Mouse (Mus musculus) lung, adult 2 months (tissue): ENCODE measurements around the gene Prpsap2. TPM values are rescaled to one million over a fixed set of nuclear protein-coding genes. Genes with fewer than 3 reads are reported as not detected.

Source experiments
- DNase-seq: peaks from one replicate; pipeline ENCODE4 v3.0.0; 2022
- H3K4me1 ChIP-seq: fragments of 200-500 bp; 2 replicates; pipeline ENCODE4 v1.6.1; 2011; ENCODE audit warnings: low read length; ENCODE audit not compliant: control insufficient read depth, insufficient read depth
- H3K4me3 ChIP-seq: fragments of 200-500 bp; replicated peaks from 2 replicates; pipeline ENCODE3; 2011; ENCODE audit warnings: low read depth, mild to moderate bottlenecking, control low read depth, low read length; ENCODE audit errors: extremely low read depth
- CTCF ChIP-seq: fragments of 200-500 bp; IDR thresholded peaks from 2 replicates; pipeline ENCODE4 v1.5.1; 2011; ENCODE audit warnings: mild to moderate bottlenecking, low read length, control low read depth; ENCODE audit not compliant: insufficient read depth
- POLR2A ChIP-seq: fragments of 200-500 bp; IDR thresholded peaks from 2 replicates; pipeline ENCODE4 v1.6.1; 2011; ENCODE audit warnings: low read depth, mild to moderate bottlenecking, control low read depth, low read length, borderline replicate concordance; ENCODE audit errors: extremely low read depth
- WGBS: fragments of 180-500 bp; shearing (Covaris S2); methylation state at CpG from one replicate; pipeline ENCODE4 v1.1.7; 2018; 5-methylcytosine and 5-hydroxymethylcytosine counted together
- polyA plus RNA-seq: library from polyadenylated mRNA; depleted of rRNA; stranded (reverse); fragments of >200 nt; gene quantifications from 2 replicates; pipeline ENCODE4 v1.2.3, GENCODE M21; 2012; rRNA removed

Prpsap2 gene
- polyA plus RNA-seq, 1 experiment: 14.2 TPM

DNA sequence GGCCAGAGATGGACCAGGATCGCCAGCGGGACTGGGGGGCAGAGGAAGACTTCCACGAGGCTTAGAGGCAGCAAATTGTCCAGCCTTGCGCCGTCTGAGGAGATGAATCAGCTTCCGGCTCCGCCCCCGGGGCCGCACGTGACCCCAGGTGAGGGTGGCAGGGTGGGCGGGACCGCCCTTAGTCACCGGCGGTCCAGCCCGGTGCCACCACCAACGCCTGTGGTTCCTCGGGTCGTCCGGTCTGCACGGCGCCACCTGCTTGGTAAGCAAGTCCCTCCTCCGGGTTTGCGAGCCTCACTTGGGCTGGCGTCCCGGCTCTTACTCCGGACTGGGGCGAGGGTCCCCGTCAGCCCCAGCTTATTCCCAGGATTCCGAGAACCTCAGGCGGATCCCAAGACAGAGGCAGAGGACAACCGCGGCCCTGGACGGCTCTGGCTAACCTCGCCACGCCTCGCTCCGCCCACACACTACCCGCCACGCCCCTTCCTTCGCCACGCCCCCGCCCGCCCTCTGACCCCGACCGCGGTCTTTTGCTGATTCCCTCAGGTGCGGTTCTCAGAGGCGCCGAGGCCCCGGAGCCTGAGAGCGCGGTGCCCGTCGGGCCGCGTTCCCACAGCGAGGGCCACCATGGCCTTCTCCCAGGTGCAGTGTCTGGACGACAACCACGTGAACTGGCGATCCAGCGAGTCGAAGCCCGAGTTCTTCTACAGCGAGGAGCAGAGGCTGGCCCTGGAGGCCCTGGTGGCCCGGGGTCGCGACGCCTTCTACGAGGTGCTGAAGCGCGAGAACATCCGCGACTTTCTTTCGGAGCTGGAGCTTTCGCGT, 77.8 kb downstream of the Prpsap2 start, which contains the start of gene Fam83g:
Fam83g (plus strand) TSS at position 185 of the 825 bp plus-strand sequence.
- Histone ChIP-seq H3K4me1 (peaks cover 4% of the 10 kb centered on the region; the same call in 1 of the 2 replicates), H3K4me3 (peak within 1 kb of the TSS; percentile 59)
- TF ChIP-seq CTCF: no peak
- TF ChIP-seq POLR2A: peak; percentile 52; the same call in 1 of the 2 replicates
- DNase-seq: peak; percentile 74
- WGBS: 4% methylated on average over 76 of the region's 76 CpGs

Other genes with a start within 250 kb of the Prpsap2 start
- 74.0 and 84.5 TPM in 2 replicates for gene Epn2, start 182.4 kb downstream of the Prpsap2 start, polyA plus RNA-seq
- gene Grap, start 108.8 kb downstream of the Prpsap2 start, polyA plus RNA-seq: 77.0 and 86.0 TPM in 2 replicates
- 2.7 and 7.5 TPM in 2 replicates for gene Fam83g, start 78.0 kb downstream of the Prpsap2 start, polyA plus RNA-seq
- 0.06 TPM in 1 of 2 replicates, not detected in the other for gene Slc5a10, start 41.3 kb downstream of the Prpsap2 start, polyA plus RNA-seq
- gene Ulk2, start 93.0 kb upstream of the Prpsap2 start, polyA plus RNA-seq: 60.4 and 73.2 TPM in 2 replicates
- 8.7 and 12.3 TPM in 2 replicates for gene Akap10, start 168.2 kb upstream of the Prpsap2 start, polyA plus RNA-seq
- 11.7 and 12.2 TPM in 2 replicates for gene Specc1, start 194.7 kb upstream of the Prpsap2 start, polyA plus RNA-seq